ENCODE assay signal across 1 mouse cellular context in the genomic region with DNA sequence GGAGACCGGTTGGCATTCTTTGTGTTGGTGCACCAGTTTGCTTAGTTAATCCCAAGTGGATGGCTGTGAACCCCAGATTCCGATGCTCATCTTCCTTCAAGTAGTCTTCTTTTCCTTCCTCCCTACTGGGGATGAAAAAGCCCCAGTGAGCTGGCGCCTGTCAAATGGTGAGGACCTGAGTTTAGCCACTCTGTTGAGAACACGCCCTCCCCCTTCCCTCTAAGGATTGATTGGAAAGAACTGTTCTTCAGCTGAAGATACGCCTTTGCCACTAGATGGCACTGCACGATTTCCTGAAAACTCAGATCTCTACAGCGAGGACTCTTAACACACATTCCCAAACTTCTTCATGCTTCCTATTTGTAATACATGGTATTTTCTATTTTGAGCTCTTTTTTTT.
TF ChIP-seq lines count a peak whose summit lies in the region.

No protein-coding gene starts in this region.

TF ChIP-seq in MEL, 35 proteins besides CTCF, POLR2A, EP300 and RAD21 (continued from another document):
- no peak for TF ChIP-seq KAT2A (conservative IDR thresholded peaks at IDR 0.05; ENCODE audit: low read depth, low read length)
- no peak for TF ChIP-seq USF1 (IDR thresholded peaks at IDR 0.05; ENCODE audit: low read depth, low read length)
- TF ChIP-seq GATA1 (IDR thresholded peaks at IDR 0.05; ENCODE audit: low read depth, low read length): no peak
- TF ChIP-seq GABPA (IDR thresholded peaks at IDR 0.05; ENCODE audit: low read depth, low read length): no peak
- TF ChIP-seq MYB (IDR thresholded peaks at IDR 0.05; ENCODE audit: low read depth, low read length): no peak
- TF ChIP-seq BHLHE40 (IDR thresholded peaks at IDR 0.05; ENCODE audit: borderline replicate concordance, low read depth, low read length): no peak
- no peak for TF ChIP-seq SIN3A (IDR thresholded peaks at IDR 0.05; ENCODE audit: low read length)
